Mouse (Mus musculus): ENCODE data around the gene Syn3. TPM values are rescaled to one million over a fixed set of nuclear protein-coding genes. Genes with fewer than 3 reads are reported as not detected.
A peak's percentile ranks its signal among the peaks of the same experiment; 100 is the strongest.

The Syn3 gene
- polyA plus RNA-seq, 1 experiment from 2014 or later, result 2.6 TPM

DNA sequence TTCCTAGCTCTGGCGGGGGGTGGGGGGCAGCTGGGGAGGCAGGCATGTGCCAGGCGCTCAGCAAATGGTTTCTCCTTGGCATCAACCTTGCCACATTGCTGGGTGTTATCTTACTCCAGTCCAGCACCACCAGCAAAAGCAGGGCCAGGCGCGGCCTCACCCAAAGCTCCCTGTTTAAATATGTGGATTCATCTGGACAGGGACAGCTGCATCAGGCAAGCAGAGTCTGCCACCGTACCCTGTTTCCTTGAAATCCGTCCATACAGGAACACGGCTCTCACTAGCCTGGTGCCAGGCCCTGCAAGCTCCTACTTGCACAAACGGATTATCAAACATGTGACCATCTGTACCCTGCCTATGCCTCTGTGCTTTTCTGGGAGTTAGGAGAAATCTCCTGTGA lies 177.5 kb downstream of the Syn3 start:
- 64% methylated on average over 8 of the region's 8 CpGs for WGBS
- Histone ChIP-seq H3K9me3 (replicated peaks) (no peaks in the 10 kb centered on the region), H3K27me3 (no peaks in the 10 kb centered on the region), H3K9ac (no peak overlapping the region), H3K4me3 (replicated peaks) (no peak overlapping the region), H3K4me2 (replicated peaks) (no peak overlapping the region), H3K27ac (replicated peaks) (peak overlapping the region; percentile 13; the same call in 1 of the 2 replicates), H3K4me1 (0 out of 2 replicates have a peak, but pooled peaks cover 11% of the 10 kb centered on the region), H3K36me3 (no peaks in the 10 kb centered on the region)
- peak; percentile 40; the same call in 1 of the 2 replicates for ATAC-seq (ENCODE audit: insufficient number of reproducible peaks, low FRiP score, low TSS enrichment, low read depth)

DNA sequence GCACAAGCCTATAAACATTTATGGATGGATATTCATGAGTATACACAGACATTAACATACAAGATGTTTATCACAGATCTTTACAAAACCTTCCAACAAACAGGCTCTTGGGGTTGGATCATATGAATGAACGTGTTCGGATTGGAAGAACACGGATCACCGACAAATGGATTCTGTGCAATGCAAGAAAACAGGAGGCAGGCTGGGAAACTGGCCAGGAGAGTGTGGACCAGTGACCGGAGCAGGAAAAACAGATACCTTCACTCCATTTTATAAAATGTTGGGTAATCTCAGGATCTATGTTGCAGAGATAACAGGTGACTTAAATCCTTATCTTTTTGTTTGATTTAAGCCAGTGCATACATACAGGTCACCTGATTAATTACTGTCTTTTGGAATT lies 178.5 kb downstream of the Syn3 start:
- Histone ChIP-seq H3K27ac (replicated peaks) (no peak overlapping the region), H3K27me3 (no peaks in the 10 kb centered on the region), H3K36me3 (no peaks in the 10 kb centered on the region), H3K9ac (no peak overlapping the region), H3K4me3 (replicated peaks) (no peak overlapping the region), H3K9me3 (replicated peaks) (no peaks in the 10 kb centered on the region), H3K4me1 (peaks cover 11% of the 10 kb centered on the region; the same call in 1 of the 2 replicates), H3K4me2 (replicated peaks) (no peak overlapping the region)
- no peak for ATAC-seq (ENCODE audit: insufficient number of reproducible peaks, low FRiP score, low TSS enrichment, low read depth)
- WGBS, result 81% methylated on average over 5 of the region's 5 CpGs

DNA sequence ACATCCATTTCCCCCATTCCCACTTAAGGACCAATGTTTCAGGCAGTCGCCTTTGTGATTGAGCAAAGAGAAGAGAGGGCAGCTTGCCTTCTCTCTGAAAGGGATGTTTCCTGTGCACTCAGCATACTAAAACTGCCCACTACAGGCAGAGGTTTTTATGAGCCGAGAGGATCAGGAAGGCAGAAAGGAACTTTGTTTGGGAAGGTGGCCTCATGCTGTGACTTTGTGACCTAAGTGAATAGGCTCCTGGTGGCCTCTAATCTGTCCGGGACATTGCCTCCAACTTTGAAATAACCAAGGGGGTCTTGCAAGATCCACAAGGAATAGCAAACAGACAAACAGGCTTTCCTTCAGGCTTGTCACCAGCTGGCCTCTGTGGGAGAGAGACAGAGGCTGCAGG lies 179.2 kb downstream of the Syn3 start:
- ATAC-seq (ENCODE audit: insufficient number of reproducible peaks, low FRiP score, low TSS enrichment, low read depth), result no peak
- no peaks in the 10 kb centered on the region for H3K36me3 ChIP-seq
- peaks cover 16% of the 10 kb centered on the region; the same call in 1 of the 2 replicates for H3K4me1 ChIP-seq
- H3K27me3 ChIP-seq, result no peaks in the 10 kb centered on the region
- H3K9ac ChIP-seq, result no peak overlapping the region
- H3K9me3 ChIP-seq (replicated peaks), result no peaks in the 10 kb centered on the region
- H3K4me3 ChIP-seq (replicated peaks), result no peak overlapping the region
- no peak overlapping the region for H3K4me2 ChIP-seq (replicated peaks)
- WGBS, result 52% methylated on average over 3 of the region's 3 CpGs
- H3K27ac ChIP-seq (replicated peaks), result no peak overlapping the region

- 79% methylated on average over 5 of the region's 5 CpGs for WGBS
- no peak overlapping the region for H3K9ac ChIP-seq
- no peak for ATAC-seq (ENCODE audit: insufficient number of reproducible peaks, low FRiP score, low TSS enrichment, low read depth)
Observed at GRCm38 (mm10) chr10:86318552-86319140, 180.1 kb downstream of the Syn3 start.

GRCm38 (mm10) chr10:86317633-86318032 lies 181.1 kb downstream of the Syn3 start:
- Histone ChIP-seq H3K4me3 (replicated peaks) (no peak overlapping the region), H3K9ac (no peak overlapping the region), H3K9me3 (replicated peaks) (no peaks in the 10 kb centered on the region), H3K27me3 (no peaks in the 10 kb centered on the region), H3K4me1 (peaks cover 16% of the 10 kb centered on the region; the same call in 1 of the 2 replicates), H3K27ac (replicated peaks) (no peak overlapping the region), H3K4me2 (replicated peaks) (no peak overlapping the region), H3K36me3 (no peaks in the 10 kb centered on the region)
- no peak for ATAC-seq (ENCODE audit: insufficient number of reproducible peaks, low FRiP score, low TSS enrichment, low read depth)
- WGBS, result 76% methylated on average over 7 of the region's 7 CpGs

More at GRCm38 (mm10) chr10:86318552-86319140, 180.1 kb downstream of the Syn3 start:
- H3K4me1 ChIP-seq, result peaks cover 16% of the 10 kb centered on the region; the same call in 1 of the 2 replicates
- no peaks in the 10 kb centered on the region for H3K36me3 ChIP-seq
- H3K4me3 ChIP-seq (replicated peaks), result no peak overlapping the region
- H3K27me3 ChIP-seq, result no peaks in the 10 kb centered on the region
- H3K27ac ChIP-seq (replicated peaks), result no peak overlapping the region
- H3K9me3 ChIP-seq (replicated peaks), result no peaks in the 10 kb centered on the region
- H3K4me2 ChIP-seq (replicated peaks), result no peak overlapping the region

DNA sequence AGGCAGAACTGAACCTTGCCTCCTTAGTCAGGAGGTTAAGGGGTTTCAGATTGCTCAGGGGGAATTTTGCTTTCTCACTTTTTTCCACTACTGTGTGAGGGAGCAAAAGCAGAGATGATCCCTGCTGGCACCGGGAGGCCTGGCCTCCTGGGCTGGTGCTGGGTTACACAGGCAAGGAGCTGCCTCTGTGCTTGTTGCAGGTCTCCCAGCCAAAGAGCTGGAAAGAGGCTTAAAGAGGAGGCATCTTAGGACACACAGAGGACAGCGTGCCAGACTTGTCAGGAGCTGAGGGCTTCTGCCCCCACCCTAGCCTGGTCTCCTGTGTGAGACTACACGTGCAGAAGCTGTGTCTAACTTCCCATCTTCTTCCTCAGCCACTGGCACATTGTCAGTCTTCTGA lies 183.2 kb downstream of the Syn3 start:
- no peak for ATAC-seq (ENCODE audit: insufficient number of reproducible peaks, low FRiP score, low TSS enrichment, low read depth)
- H3K4me3 ChIP-seq (replicated peaks), result no peak overlapping the region
- H3K36me3 ChIP-seq, result no peaks in the 10 kb centered on the region
- no peak overlapping the region for H3K9ac ChIP-seq
- H3K27ac ChIP-seq (replicated peaks), result no peak overlapping the region
- H3K4me2 ChIP-seq (replicated peaks), result no peak overlapping the region
- no peaks in the 10 kb centered on the region for H3K27me3 ChIP-seq
- WGBS, result 40% methylated on average over 3 of the region's 3 CpGs
- H3K4me1 ChIP-seq, result peaks cover 7% of the 10 kb centered on the region; the same call in 1 of the 2 replicates
- H3K9me3 ChIP-seq (replicated peaks), result no peaks in the 10 kb centered on the region

DNA sequence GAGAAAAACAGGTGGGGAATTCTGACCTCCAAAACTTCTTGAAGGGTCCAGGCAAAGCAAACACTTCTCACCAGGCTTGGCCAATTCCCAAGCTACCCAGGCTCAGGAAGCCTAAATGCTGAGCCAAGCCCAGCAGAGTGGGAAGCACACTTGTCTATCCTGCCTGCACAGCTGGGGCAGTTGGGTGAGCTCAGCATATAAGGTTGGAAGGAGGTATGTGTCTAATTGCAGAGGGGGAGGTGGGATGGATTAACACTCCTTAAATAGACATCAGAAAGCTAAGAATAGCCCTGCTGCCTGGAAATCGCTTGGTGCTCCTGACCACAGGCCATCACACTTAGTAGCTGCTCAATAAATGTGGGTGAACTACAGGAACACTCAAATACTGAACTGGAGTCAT lies 185.2 kb downstream of the Syn3 start:
- H3K9me3 ChIP-seq (replicated peaks), result no peaks in the 10 kb centered on the region
- H3K4me3 ChIP-seq (replicated peaks), result no peak overlapping the region
- H3K9ac ChIP-seq, result no peak overlapping the region
- no peak overlapping the region for H3K27ac ChIP-seq (replicated peaks)
- WGBS, result 68% methylated on average over 1 of the region's 1 CpGs
- no peaks in the 10 kb centered on the region for H3K27me3 ChIP-seq
- no peak overlapping the region for H3K4me2 ChIP-seq (replicated peaks)
- no peak for ATAC-seq (ENCODE audit: insufficient number of reproducible peaks, low FRiP score, low TSS enrichment, low read depth)
- H3K36me3 ChIP-seq, result 0 out of 2 replicates have a peak, but pooled peaks cover 8% of the 10 kb centered on the region
- H3K4me1 ChIP-seq, result peaks cover 10% of the 10 kb centered on the region; the same call in 1 of the 2 replicates

GRCm38 (mm10) chr10:86312976-86313375 lies 185.7 kb downstream of the Syn3 start:
- H3K9me3 ChIP-seq (replicated peaks), result no peaks in the 10 kb centered on the region
- H3K9ac ChIP-seq, result no peak overlapping the region
- H3K27me3 ChIP-seq, result no peaks in the 10 kb centered on the region
- no peak overlapping the region for H3K27ac ChIP-seq (replicated peaks)
- peaks cover 13% of the 10 kb centered on the region; the same call in 1 of the 2 replicates for H3K36me3 ChIP-seq
- no peak for ATAC-seq (ENCODE audit: insufficient number of reproducible peaks, low FRiP score, low TSS enrichment, low read depth)
- 78% methylated on average over 3 of the region's 3 CpGs for WGBS
- no peak overlapping the region for H3K4me3 ChIP-seq (replicated peaks)
- no peak overlapping the region for H3K4me2 ChIP-seq (replicated peaks)
- H3K4me1 ChIP-seq, result peaks cover 10% of the 10 kb centered on the region; the same call in 1 of the 2 replicates

DNA sequence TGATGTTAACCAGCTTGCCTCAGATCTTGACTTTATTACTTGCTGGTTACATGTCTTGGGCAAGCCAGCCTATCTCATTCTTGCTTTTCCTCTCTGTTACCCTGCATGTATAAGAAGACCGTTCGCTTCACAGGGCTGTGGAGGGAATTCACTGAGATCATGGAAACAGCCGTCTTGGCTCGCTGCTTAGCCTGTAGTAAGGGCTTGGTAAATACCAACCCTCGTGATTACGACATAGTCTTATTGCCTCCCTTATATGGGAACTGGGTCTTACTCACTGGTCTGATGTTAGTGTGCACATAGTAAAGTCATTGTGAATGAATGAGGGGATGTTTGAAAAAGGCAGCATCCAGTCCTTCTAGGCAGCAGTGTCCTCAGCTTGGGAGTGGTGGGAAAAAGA lies 188.2 kb downstream of the Syn3 start:
- Histone ChIP-seq H3K27me3 (no peaks in the 10 kb centered on the region), H3K9me3 (replicated peaks) (no peaks in the 10 kb centered on the region), H3K9ac (no peak overlapping the region), H3K4me2 (replicated peaks) (no peak overlapping the region), H3K4me3 (replicated peaks) (no peak overlapping the region), H3K27ac (replicated peaks) (no peak overlapping the region; the same call in 1 of the 2 replicates), H3K36me3 (peaks cover 22% of the 10 kb centered on the region; the same call in 1 of the 2 replicates), H3K4me1 (peaks cover 10% of the 10 kb centered on the region; the same call in 1 of the 2 replicates)
- ATAC-seq (ENCODE audit: insufficient number of reproducible peaks, low FRiP score, low TSS enrichment, low read depth), result no peak
- 52% methylated on average over 6 of the region's 6 CpGs for WGBS

GRCm38 (mm10) chr10:86307235-86307634 lies 191.5 kb downstream of the Syn3 start:
- peaks cover 25% of the 10 kb centered on the region for H3K4me1 ChIP-seq
- no peak for ATAC-seq (ENCODE audit: insufficient number of reproducible peaks, low FRiP score, low TSS enrichment, low read depth)
- peaks cover 22% of the 10 kb centered on the region; the same call in 1 of the 2 replicates for H3K36me3 ChIP-seq
- H3K4me3 ChIP-seq (replicated peaks), result no peak overlapping the region
- H3K9me3 ChIP-seq (replicated peaks), result no peaks in the 10 kb centered on the region
- no peak overlapping the region for H3K4me2 ChIP-seq (replicated peaks)
- 77% methylated on average over 4 of the region's 4 CpGs for WGBS
- no peak overlapping the region for H3K9ac ChIP-seq
- no peaks in the 10 kb centered on the region for H3K27me3 ChIP-seq
- H3K27ac ChIP-seq (replicated peaks), result no peak overlapping the region

DNA sequence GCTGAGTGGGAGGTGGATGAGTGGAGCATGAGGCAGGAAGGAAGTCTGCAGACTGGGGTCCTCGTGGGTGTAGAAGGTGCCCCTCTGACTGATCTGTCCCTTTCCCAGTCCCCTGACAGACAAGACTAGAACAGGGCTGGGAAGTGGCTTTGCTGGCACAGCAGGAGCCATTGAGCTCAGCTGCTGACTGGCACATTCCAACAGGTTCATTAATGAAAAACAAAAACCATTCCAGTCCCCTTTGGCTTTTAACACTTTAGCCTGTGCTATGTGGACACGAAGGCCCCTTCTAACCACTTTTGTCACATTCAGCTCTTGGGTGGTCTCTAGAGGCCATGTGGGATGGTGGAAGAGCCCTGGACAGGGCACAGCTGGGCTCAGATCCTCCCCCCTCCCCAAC lies 194.1 kb downstream of the Syn3 start:
- H3K27me3 ChIP-seq, result no peaks in the 10 kb centered on the region
- H3K9ac ChIP-seq, result no peak overlapping the region
- H3K36me3 ChIP-seq, result peaks cover 20% of the 10 kb centered on the region; the same call in 1 of the 2 replicates
- H3K4me2 ChIP-seq (replicated peaks), result no peak overlapping the region
- peaks cover 38% of the 10 kb centered on the region for H3K4me1 ChIP-seq
- no peaks in the 10 kb centered on the region for H3K9me3 ChIP-seq (replicated peaks)
- no peak for ATAC-seq (ENCODE audit: insufficient number of reproducible peaks, low FRiP score, low TSS enrichment, low read depth)
- WGBS, result 20% methylated on average over 2 of the region's 2 CpGs
- no peak overlapping the region for H3K4me3 ChIP-seq (replicated peaks)
- no peak overlapping the region for H3K27ac ChIP-seq (replicated peaks)

DNA sequence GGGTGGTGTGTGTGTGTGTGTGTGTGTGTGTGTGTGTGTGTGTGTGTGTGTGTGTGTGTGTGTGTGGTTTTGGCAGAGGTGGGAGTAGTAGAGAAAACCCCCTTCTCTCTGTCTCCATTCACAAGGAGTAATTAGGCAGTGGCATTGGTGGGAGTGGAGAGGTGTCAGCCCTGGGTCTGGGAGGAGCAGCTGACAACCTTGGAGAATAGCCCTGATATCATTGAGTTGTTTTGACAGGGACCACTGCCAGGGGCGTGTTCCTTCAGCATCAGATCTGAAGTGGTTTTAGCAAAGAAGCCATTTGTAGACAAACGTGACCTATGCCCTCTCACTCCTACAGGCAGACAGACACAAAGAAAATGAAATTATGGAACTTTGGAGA lies 195.2 kb downstream of the Syn3 start:
- H3K27me3 ChIP-seq, result no peaks in the 10 kb centered on the region
- H3K4me2 ChIP-seq (replicated peaks), result peak overlapping the region; percentile 75
- no peak for ATAC-seq (ENCODE audit: insufficient number of reproducible peaks, low FRiP score, low TSS enrichment, low read depth)
- 59% methylated on average over 2 of the region's 2 CpGs for WGBS
- peaks cover 15% of the 10 kb centered on the region; the same call in 1 of the 2 replicates for H3K36me3 ChIP-seq
- H3K27ac ChIP-seq (replicated peaks), result no peak overlapping the region
- H3K9ac ChIP-seq, result no peak overlapping the region
- no peaks in the 10 kb centered on the region for H3K9me3 ChIP-seq (replicated peaks)
- peak overlapping the region; percentile 66 for H3K4me3 ChIP-seq (replicated peaks)
- H3K4me1 ChIP-seq, result peaks cover 38% of the 10 kb centered on the region
